Mouse (Mus musculus) myocyte (in vitro differentiated cells): ENCODE measurements around the gene Cxcr4.

Experiments used
- CEBPB ChIP-seq: IDR thresholded peaks from 2 replicates; pipeline ENCODE4 v1.6.1; 2011; ENCODE audit warnings: mild to moderate bottlenecking, moderate library complexity; ENCODE audit not compliant: poor library complexity, insufficient read depth, severe bottlenecking
- MAX ChIP-seq: IDR thresholded peaks from one replicate; pipeline ENCODE4 v1.6.1; 2011; ENCODE audit warnings: low read depth, mild to moderate bottlenecking, control low read depth
- POLR2A ChIP-seq: IDR thresholded peaks from one replicate; pipeline ENCODE4 v1.6.1; 2011; ENCODE audit warnings: low read depth, mild to moderate bottlenecking, control low read depth, moderate library complexity; ENCODE audit not compliant: insufficient read length
- POLR2AphosphoS2 ChIP-seq: IDR thresholded peaks from one replicate; pipeline ENCODE4 v1.6.1; 2011; ENCODE audit warnings: low read depth, control low read depth; ENCODE audit not compliant: insufficient read length
- TCF3 ChIP-seq: IDR thresholded peaks from one replicate; pipeline ENCODE4 v1.6.1; 2011; ENCODE audit warnings: low read depth, control low read depth; ENCODE audit not compliant: insufficient read length
- USF1 ChIP-seq: IDR thresholded peaks from one replicate; pipeline ENCODE4 v1.6.1; 2011; ENCODE audit warnings: low read depth, mild to moderate bottlenecking, control low read depth, moderate library complexity

- TF ChIP-seq TCF3 (no peak), POLR2A (no peak), USF1 (no peak), MAX (no peak), CEBPB (no peak), POLR2AphosphoS2 (no peak)
Measured at GRCm38 (mm10) chr1:128588337-128588736, 3.8 kb downstream of the Cxcr4 start.
